Mouse (Mus musculus) lung, embryonic 16.5 days (tissue): Measurements from ENCODE around the gene Hcar2. TPM values are rescaled to one million over a fixed set of nuclear protein-coding genes. Genes with fewer than 3 reads are reported as not detected.

Source experiments
- ATAC-seq: fragments of 200-750 bp; cut with Nextera tagmentation; 2 replicates; pipeline ENCODE4 v1.8.0; 2017; ENCODE audit warnings: low read depth, mild to moderate bottlenecking, moderate library complexity
- H3K27ac ChIP-seq: fragments of 300-500 bp; sonication (generic); 2 replicates; pipeline ENCODE4 v1.5.1; 2014; ENCODE audit warnings: mild to moderate bottlenecking, control low read depth, low read length
- H3K27me3 ChIP-seq: fragments of 300-500 bp; sonication (generic); 2 replicates; pipeline ENCODE4 v1.6.1; 2014; ENCODE audit warnings: low read depth, low read length, mixed read lengths; ENCODE audit not compliant: control insufficient read depth, insufficient read depth
- H3K36me3 ChIP-seq: fragments of 300-500 bp; sonication (generic); 2 replicates; pipeline ENCODE4 v1.6.1; 2014; ENCODE audit warnings: low read length; ENCODE audit not compliant: control insufficient read depth, insufficient read depth
- H3K4me1 ChIP-seq: fragments of 300-500 bp; sonication (generic); replicated peaks from 2 replicates; pipeline ENCODE4 v1.6.1; 2014; ENCODE audit warnings: low read length, mixed read lengths; ENCODE audit not compliant: control insufficient read depth, insufficient read depth
- H3K4me2 ChIP-seq: fragments of 300-500 bp; sonication (generic); 2 replicates; pipeline ENCODE4 v1.6.1; 2014; ENCODE audit warnings: low read depth, low read length, control low read depth
- H3K4me3 ChIP-seq: fragments of 300-500 bp; sonication (generic); 2 replicates; pipeline ENCODE4 v1.5.1; 2014; ENCODE audit warnings: mild to moderate bottlenecking, low read length, control low read depth
- H3K9ac ChIP-seq: fragments of 300-500 bp; sonication (generic); 2 replicates; pipeline ENCODE4 v1.6.1; 2014; ENCODE audit warnings: low read length, control low read depth
- H3K9me3 ChIP-seq: fragments of 300-500 bp; sonication (generic); 2 replicates; pipeline ENCODE4 v1.6.1; 2016; ENCODE audit warnings: low read length; ENCODE audit not compliant: control insufficient read depth
- WGBS: fragments of 180-500 bp; shearing (Covaris S2); extraction: QIAGEN DNeasy Blood & Tissue Kit; methylation state at CpG from one replicate; pipeline ENCODE4 v1.1.7; 2014; 5-methylcytosine and 5-hydroxymethylcytosine counted together
- polyA plus RNA-seq: library from polyadenylated mRNA; unstranded; fragments of >200 nt; fragmentation: Nextera tagmentation; extraction: Ambion mirVana; gene quantifications from 2 replicates; pipeline ENCODE4 v1.2.1, GENCODE M21; 2015

Hcar2 gene
- polyA plus RNA-seq, 1 experiment from 2014 or later = 0.30 TPM

GRCm38 (mm10) chr5:123891669-123892068 lies 26.4 kb upstream of the Hcar2 start:
- ATAC-seq = no peak; the same call in 1 of the 2 replicates
- Histone ChIP-seq H3K9ac (no peak overlapping the region), H3K9me3 (no peaks in the 10 kb centered on the region), H3K4me1 (no peaks in the 10 kb centered on the region), H3K4me3 (no peak overlapping the region), H3K27ac (no peak overlapping the region), H3K36me3 (no peaks in the 10 kb centered on the region), H3K4me2 (no peak overlapping the region), H3K27me3 (no peaks in the 10 kb centered on the region)
- 35% methylated on average over 6 of the region's 6 CpGs for WGBS

- Histone ChIP-seq H3K4me2 (no peak overlapping the region), H3K4me3 (no peak overlapping the region), H3K36me3 (no peaks in the 10 kb centered on the region), H3K27ac (no peak overlapping the region), H3K4me1 (no peaks in the 10 kb centered on the region), H3K9ac (no peak overlapping the region), H3K27me3 (no peaks in the 10 kb centered on the region), H3K9me3 (no peaks in the 10 kb centered on the region)
- WGBS = 72% methylated on average over 5 of the region's 5 CpGs
- ATAC-seq = no peak
Measured at GRCm38 (mm10) chr5:123890987-123891386, 25.7 kb upstream of the Hcar2 start.

- Histone ChIP-seq H3K9me3 (no peaks in the 10 kb centered on the region), H3K27me3 (no peaks in the 10 kb centered on the region), H3K4me3 (no peak overlapping the region), H3K4me1 (no peaks in the 10 kb centered on the region), H3K9ac (no peak overlapping the region), H3K36me3 (no peaks in the 10 kb centered on the region), H3K27ac (no peak overlapping the region), H3K4me2 (no peak overlapping the region)
- WGBS = 66% methylated on average over 2 of the region's 2 CpGs
- ATAC-seq = no peak
Measured at GRCm38 (mm10) chr5:123890312-123890711, 25.0 kb upstream of the Hcar2 start.

- H3K4me2 ChIP-seq = no peak overlapping the region
- H3K9me3 ChIP-seq = no peaks in the 10 kb centered on the region
- no peaks in the 10 kb centered on the region for H3K36me3 ChIP-seq
- no peaks in the 10 kb centered on the region for H3K4me1 ChIP-seq
- ATAC-seq = no peak
- no peak overlapping the region for H3K4me3 ChIP-seq
- no peak overlapping the region for H3K27ac ChIP-seq
- no peaks in the 10 kb centered on the region for H3K27me3 ChIP-seq
- WGBS = 39% methylated on average over 3 of the region's 3 CpGs
- H3K9ac ChIP-seq = no peak overlapping the region
Measured at GRCm38 (mm10) chr5:123886365-123886764, 21.1 kb upstream of the Hcar2 start.

- Histone ChIP-seq H3K4me3 (no peak overlapping the region), H3K36me3 (no peaks in the 10 kb centered on the region)
- no peak for ATAC-seq
Measured at GRCm38 (mm10) chr5:123884332-123884731, 19.0 kb upstream of the Hcar2 start.

GRCm38 (mm10) chr5:123883891-123884290 lies 18.6 kb upstream of the Hcar2 start:
- Histone ChIP-seq H3K9me3 (no peaks in the 10 kb centered on the region), H3K4me3 (no peak overlapping the region), H3K9ac (no peak overlapping the region), H3K27ac (no peak overlapping the region), H3K4me2 (no peak overlapping the region), H3K4me1 (peaks cover 14% of the 10 kb centered on the region), H3K36me3 (no peaks in the 10 kb centered on the region), H3K27me3 (no peaks in the 10 kb centered on the region)
- WGBS = 72% methylated on average over 7 of the region's 7 CpGs
- no peak for ATAC-seq

More at GRCm38 (mm10) chr5:123884332-123884731, 19.0 kb upstream of the Hcar2 start:
- Histone ChIP-seq H3K4me2 (no peak overlapping the region), H3K4me1 (peaks cover 10% of the 10 kb centered on the region), H3K27ac (no peak overlapping the region), H3K27me3 (no peaks in the 10 kb centered on the region), H3K9me3 (no peaks in the 10 kb centered on the region), H3K9ac (no peak overlapping the region)
- WGBS = 74% methylated on average over 10 of the region's 10 CpGs

- 77% methylated on average over 7 of the region's 14 CpGs for WGBS
- Histone ChIP-seq H3K36me3 (no peaks in the 10 kb centered on the region), H3K27me3 (no peaks in the 10 kb centered on the region), H3K9ac (no peak overlapping the region; the same call in 1 of the 2 replicates), H3K27ac (no peak overlapping the region), H3K4me1 (peaks cover 25% of the 10 kb centered on the region), H3K4me2 (no peak overlapping the region), H3K9me3 (no peaks in the 10 kb centered on the region), H3K4me3 (no peak overlapping the region)
- no peak for ATAC-seq
Measured at GRCm38 (mm10) chr5:123880778-123881177, 15.5 kb upstream of the Hcar2 start.

- Histone ChIP-seq H3K27ac (peak within 1 kb of the TSS; percentile 64), H3K27me3 (no peaks in the 10 kb centered on the region), H3K4me2 (peak within 1 kb of the TSS; percentile 56), H3K9ac (peak within 1 kb of the TSS; percentile 61), H3K36me3 (no peaks in the 10 kb centered on the region), H3K4me1 (peaks cover 25% of the 10 kb centered on the region), H3K4me3 (peak within 1 kb of the TSS; percentile 27), H3K9me3 (no peaks in the 10 kb centered on the region)
- 15% methylated on average over 12 of the region's 12 CpGs for WGBS
- peak; percentile 78 for ATAC-seq
Measured at GRCm38 (mm10) chr5:123879928-123880327, 14.6 kb upstream of the Hcar2 start, which contains the start of gene Hcar1. TSS of gene Hcar1 (minus strand) at chr5:123880020.

- no peaks in the 10 kb centered on the region for H3K36me3 ChIP-seq
- no peaks in the 10 kb centered on the region for H3K27me3 ChIP-seq
- 32% methylated on average over 14 of the region's 14 CpGs for WGBS
- H3K9ac ChIP-seq = peak overlapping the region; percentile 44
- peaks cover 25% of the 10 kb centered on the region for H3K4me1 ChIP-seq
- no peaks in the 10 kb centered on the region for H3K9me3 ChIP-seq
- H3K4me2 ChIP-seq = peak overlapping the region; percentile 48
- ATAC-seq = no peak; the same call in 1 of the 2 replicates
- H3K4me3 ChIP-seq = no peak overlapping the region; the same call in 1 of the 2 replicates
- no peak overlapping the region for H3K27ac ChIP-seq
Measured at GRCm38 (mm10) chr5:123878056-123878455, 12.8 kb upstream of the Hcar2 start.

GRCm38 (mm10) chr5:123874177-123874576 lies 8.9 kb upstream of the Hcar2 start:
- Histone ChIP-seq H3K4me3 (no peak overlapping the region), H3K4me1 (peaks cover 13% of the 10 kb centered on the region), H3K27me3 (no peaks in the 10 kb centered on the region), H3K9ac (no peak overlapping the region), H3K27ac (no peak overlapping the region), H3K36me3 (no peaks in the 10 kb centered on the region), H3K4me2 (no peak overlapping the region), H3K9me3 (no peaks in the 10 kb centered on the region)
- ATAC-seq = no peak
- 74% methylated on average over 5 of the region's 5 CpGs for WGBS
